Mouse (Mus musculus) lung, postnatal 4 days (tissue): Measurements from ENCODE around the gene Runx2.
A peak's percentile ranks its signal among the peaks of the same experiment; 100 is the strongest.

ENCODE experiments used
- DNase-seq, 2 experiments: peaks; one replicate each; pipeline ENCODE4 v3.0.0; 2021

Gene Runx2

GRCm38 (mm10) chr17:44654503-44654902 lies 160.1 kb downstream of the Runx2 start:
- peak; percentile 40 to 41 for DNase-seq

- peak in 1 of 2 experiments; percentile 47 for DNase-seq
These were observed 161.5 kb downstream of the Runx2 start for GRCm38 (mm10) chr17:44653081-44653480.

- no peak for DNase-seq
These were observed 162.5 kb downstream of the Runx2 start for GRCm38 (mm10) chr17:44652054-44652453.

GRCm38 (mm10) chr17:44651613-44652012 lies 163.0 kb downstream of the Runx2 start:
- no peak for DNase-seq

- no peak for DNase-seq
These were observed 164.2 kb downstream of the Runx2 start for GRCm38 (mm10) chr17:44650431-44650830.

GRCm38 (mm10) chr17:44649056-44649455 lies 165.5 kb downstream of the Runx2 start:
- no peak for DNase-seq

- no peak for DNase-seq
These were observed 166.7 kb downstream of the Runx2 start for GRCm38 (mm10) chr17:44647916-44648315.

- no peak for DNase-seq
These were observed 169.5 kb downstream of the Runx2 start for GRCm38 (mm10) chr17:44645146-44645545.

GRCm38 (mm10) chr17:44643260-44643659 lies 171.3 kb downstream of the Runx2 start:
- no peak for DNase-seq

GRCm38 (mm10) chr17:44642126-44642525 lies 172.5 kb downstream of the Runx2 start:
- no peak for DNase-seq

- no peak for DNase-seq
These were observed 173.7 kb downstream of the Runx2 start for GRCm38 (mm10) chr17:44640910-44641309.

- DNase-seq, result no peak
These were observed 175.2 kb downstream of the Runx2 start for GRCm38 (mm10) chr17:44639446-44639845.

- no peak for DNase-seq
These were observed 177.3 kb downstream of the Runx2 start for GRCm38 (mm10) chr17:44637181-44637880.

GRCm38 (mm10) chr17:44634486-44634885 lies 180.1 kb downstream of the Runx2 start:
- no peak for DNase-seq

GRCm38 (mm10) chr17:44633607-44634415 lies 180.8 kb downstream of the Runx2 start:
- DNase-seq, result no peak

- no peak for DNase-seq
These were observed 181.7 kb downstream of the Runx2 start for GRCm38 (mm10) chr17:44632941-44633340.

GRCm38 (mm10) chr17:44632292-44632691 lies 182.3 kb downstream of the Runx2 start:
- DNase-seq, result no peak

- no peak for DNase-seq
These were observed 183.0 kb downstream of the Runx2 start for GRCm38 (mm10) chr17:44631577-44631976.

- no peak for DNase-seq
These were observed 187.3 kb downstream of the Runx2 start for GRCm38 (mm10) chr17:44627317-44627716.

- DNase-seq, result no peak
These were observed 190.9 kb downstream of the Runx2 start for GRCm38 (mm10) chr17:44623707-44624106.

GRCm38 (mm10) chr17:44623271-44623670 lies 191.3 kb downstream of the Runx2 start:
- no peak for DNase-seq

GRCm38 (mm10) chr17:44620456-44620855 lies 194.1 kb downstream of the Runx2 start:
- DNase-seq, result no peak

GRCm38 (mm10) chr17:44618691-44619090 lies 195.9 kb downstream of the Runx2 start:
- peak; percentile 48 for DNase-seq

GRCm38 (mm10) chr17:44618175-44618574 lies 196.4 kb downstream of the Runx2 start:
- peak; percentile 62 to 74 for DNase-seq
